Mouse (Mus musculus): Measurements from ENCODE around the gene Ddx55.

Gene Ddx55

DNA sequence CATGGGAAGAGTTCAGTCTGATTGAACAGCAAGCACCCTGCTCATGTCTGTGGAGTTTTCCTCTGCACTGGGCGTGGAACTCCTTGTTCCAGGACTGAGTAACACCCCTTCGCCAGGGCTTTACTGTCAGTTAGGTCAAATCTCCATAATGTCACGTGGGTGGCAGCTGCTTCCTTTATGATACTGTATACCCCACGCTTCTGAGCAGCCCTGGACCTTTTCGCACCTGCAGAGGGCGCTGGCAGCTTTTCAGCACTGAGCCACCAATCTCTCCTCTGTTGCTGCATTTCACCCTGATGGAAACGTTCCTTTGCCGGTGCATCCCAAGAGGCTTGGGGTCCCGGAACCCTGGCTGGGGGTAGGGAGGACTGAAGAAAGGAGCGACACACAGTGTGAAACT, 58.3 kb downstream of the Ddx55 start:
- peak; percentile 97 for DNase-seq (ENCODE audit: low read depth, low spot score)

DNA sequence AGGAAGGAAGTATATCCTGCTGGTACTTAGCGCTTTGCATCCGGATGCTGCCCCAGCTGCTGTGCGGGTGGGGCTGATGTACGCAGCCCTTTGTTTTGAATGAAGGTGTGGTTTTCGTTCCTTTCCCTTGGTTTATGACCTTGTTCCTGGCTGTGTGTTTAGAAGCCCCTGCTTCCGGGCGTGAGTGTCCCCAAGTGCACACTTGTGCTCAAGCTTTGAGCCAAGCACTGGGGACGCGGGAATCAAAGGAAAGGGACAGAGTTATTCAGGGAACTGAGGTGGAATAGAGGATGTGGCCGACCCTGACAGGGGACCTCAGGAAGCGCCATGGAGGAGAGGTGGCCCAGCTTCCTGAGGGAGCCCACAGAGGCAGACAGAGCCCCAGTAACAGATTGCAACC, 62.0 kb downstream of the Ddx55 start:
- peak; percentile 94 for DNase-seq (ENCODE audit: low read depth, low spot score)

DNA sequence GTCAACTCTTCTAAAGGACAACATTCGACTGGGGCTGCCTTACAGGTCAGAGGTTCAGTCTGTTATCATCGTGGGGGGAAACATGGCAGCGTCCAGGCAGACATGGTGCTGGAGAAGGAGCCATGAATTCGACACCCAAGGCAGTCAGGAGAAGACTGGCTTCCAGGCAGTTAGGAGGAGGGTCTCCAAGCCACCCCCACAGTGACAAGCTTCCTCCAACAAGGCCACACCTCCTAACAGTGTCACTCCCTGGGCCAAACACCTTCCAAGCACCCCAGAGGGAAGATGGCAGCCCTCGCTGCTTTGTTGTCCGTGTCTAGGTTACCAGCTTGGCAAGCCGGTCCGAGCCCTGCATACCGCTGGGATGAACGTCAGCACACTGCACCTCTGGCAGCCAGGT, 66.0 kb downstream of the Ddx55 start:
- peak; percentile 85 for DNase-seq (ENCODE audit: low read depth, low spot score)
